Mouse (Mus musculus): ENCODE data around the gene Nebl.

- TF ChIP-seq POLR2A (IDR thresholded peaks at IDR 0.05; ENCODE audit: insufficient read depth, low read depth, low read length) = no peak
- TF ChIP-seq CTCF (IDR thresholded peaks at IDR 0.05) = no peak
Observed at GRCm38 (mm10) chr2:17732210-17732609, 946 bp upstream of the Nebl start.

Measured in heart, adult 2 months (tissue).